Mouse (Mus musculus) hindbrain, embryonic 13.5 days (tissue): ENCODE measurements around the gene Serpinh1. TPM values are rescaled to one million over a fixed set of nuclear protein-coding genes. Genes with fewer than 3 reads are reported as not detected.
"Not testable (repeated sequence)": the region's sequence is repeated elsewhere in the genome, so short reads cannot be mapped to it uniquely, and the experiment has no call there.

ENCODE experiments used
- ATAC-seq: fragments of 200-750 bp; cut with Nextera tagmentation; 2 replicates; pipeline ENCODE4 v1.8.0; 2017; ENCODE audit warnings: moderate TSS enrichment; ENCODE audit not compliant: low FRiP score
- H3K27ac ChIP-seq: fragments of 300-500 bp; sonication (generic); 2 replicates; pipeline ENCODE4 v1.5.1; 2015; ENCODE audit warnings: inconsistent platforms, mild to moderate bottlenecking, moderate library complexity
- H3K27me3 ChIP-seq: fragments of 300-500 bp; sonication (generic); 2 replicates; pipeline ENCODE4 v1.6.1; 2015; ENCODE audit warnings: mild to moderate bottlenecking, inconsistent platforms
- H3K36me3 ChIP-seq: fragments of 300-500 bp; sonication (generic); 2 replicates; pipeline ENCODE4 v1.6.1; 2015; ENCODE audit warnings: mild to moderate bottlenecking, inconsistent platforms
- H3K4me1 ChIP-seq: fragments of 300-500 bp; sonication (generic); replicated peaks from 2 replicates; pipeline ENCODE4 v1.6.1; 2015; ENCODE audit warnings: inconsistent platforms
- H3K4me2 ChIP-seq: fragments of 300-500 bp; sonication (generic); 2 replicates; pipeline ENCODE4 v1.6.1; 2015; ENCODE audit warnings: inconsistent platforms, mild to moderate bottlenecking, moderate library complexity
- H3K4me3 ChIP-seq: fragments of 300-500 bp; sonication (generic); 2 replicates; pipeline ENCODE4 v1.5.1; 2015; ENCODE audit warnings: mild to moderate bottlenecking, inconsistent platforms
- H3K9ac ChIP-seq: fragments of 300-500 bp; sonication (generic); 2 replicates; pipeline ENCODE4 v1.6.1; 2015; ENCODE audit warnings: mild to moderate bottlenecking, inconsistent platforms
- H3K9me3 ChIP-seq: fragments of 300-500 bp; sonication (generic); 2 replicates; pipeline ENCODE4 v1.6.1; 2016; ENCODE audit warnings: inconsistent platforms
- WGBS: fragments of 180-500 bp; shearing (Covaris S2); methylation state at CpG from one replicate; pipeline ENCODE4 v1.1.7; 2015; 5-methylcytosine and 5-hydroxymethylcytosine counted together
- polyA plus RNA-seq: library from polyadenylated mRNA; unstranded; fragments of >200 nt; fragmentation: Nextera tagmentation; extraction: Ambion mirVana; gene quantifications from 2 replicates; pipeline ENCODE4 v1.2.1, GENCODE M21; 2015

Gene Serpinh1
- polyA plus RNA-seq, 1 experiment from 2014 or later, result 407 TPM

GRCm38 (mm10) chr7:99386030-99386429, 33.0 kb upstream of the Serpinh1 start:
- Histone ChIP-seq H3K36me3 (peaks cover 40% of the 10 kb centered on the region), H3K4me1 (peaks cover 86% of the 10 kb centered on the region), H3K9me3 (no peaks in the 10 kb centered on the region), H3K27me3 (no peaks in the 10 kb centered on the region), H3K4me3 (no peak overlapping the region), H3K4me2 (peak overlapping the region; percentile 94; the same call in 1 of the 2 replicates), H3K9ac (peak overlapping the region; percentile 92), H3K27ac (0 out of 2 replicates have a peak overlapping the region, but pooled peaks have one; percentile 5)
- 53% methylated on average over 5 of the region's 5 CpGs for WGBS
- no peak for ATAC-seq

- 13% methylated on average over 4 of the region's 4 CpGs for WGBS
- peak overlapping the region; percentile 85 for H3K4me3 ChIP-seq
- peak overlapping the region; percentile 92 for H3K9ac ChIP-seq
- H3K4me1 ChIP-seq, result peaks cover 82% of the 10 kb centered on the region
- no peaks in the 10 kb centered on the region for H3K27me3 ChIP-seq
- H3K27ac ChIP-seq, result peak overlapping the region; percentile 99
- no peak for ATAC-seq
- peak overlapping the region; percentile 94 for H3K4me2 ChIP-seq
- peaks cover 25% of the 10 kb centered on the region for H3K36me3 ChIP-seq
- no peaks in the 10 kb centered on the region for H3K9me3 ChIP-seq
These were observed 31.1 kb upstream of the Serpinh1 start for GRCm38 (mm10) chr7:99384101-99384611.

- Histone ChIP-seq H3K9ac (peak overlapping the region; percentile 92), H3K9me3 (no peaks in the 10 kb centered on the region), H3K27ac (peak overlapping the region; percentile 99), H3K4me2 (peak overlapping the region; percentile 94), H3K36me3 (peaks cover 16% of the 10 kb centered on the region), H3K4me3 (peak overlapping the region; percentile 85), H3K4me1 (peaks cover 82% of the 10 kb centered on the region), H3K27me3 (no peaks in the 10 kb centered on the region)
- 34% methylated on average over 5 of the region's 5 CpGs for WGBS
- ATAC-seq, result no peak
These were observed 30.2 kb upstream of the Serpinh1 start for GRCm38 (mm10) chr7:99383246-99383645.

GRCm38 (mm10) chr7:99382088-99383000, 29.3 kb upstream of the Serpinh1 start:
- Histone ChIP-seq H3K9ac (peak overlapping the region; percentile 92), H3K4me3 (peak overlapping the region; percentile 85), H3K9me3 (no peaks in the 10 kb centered on the region), H3K4me1 (peaks cover 76% of the 10 kb centered on the region), H3K4me2 (peak overlapping the region; percentile 94), H3K27me3 (no peaks in the 10 kb centered on the region), H3K27ac (peak overlapping the region; percentile 99), H3K36me3 (peaks cover 7% of the 10 kb centered on the region)
- 7% methylated on average over 30 of the region's 30 CpGs for WGBS
- no peak for ATAC-seq

- under 1% methylated on average over 63 of the region's 73 CpGs for WGBS
- Histone ChIP-seq H3K9me3 (no peaks in the 10 kb centered on the region), H3K9ac (peak within 1 kb of the TSS; percentile 92), H3K4me2 (peak within 1 kb of the TSS; percentile 94), H3K4me1 (peaks cover 71% of the 10 kb centered on the region), H3K27ac (peak within 1 kb of the TSS; percentile 99), H3K27me3 (no peaks in the 10 kb centered on the region), H3K36me3 (no peaks in the 10 kb centered on the region), H3K4me3 (peak within 1 kb of the TSS; percentile 85)
- ATAC-seq, result peak; percentile 94
These were observed 28.4 kb upstream of the Serpinh1 start, which contains the start of gene Gdpd5 for GRCm38 (mm10) chr7:99381214-99382087. TSS of gene Gdpd5 (plus strand) at chr7:99381414.

- Histone ChIP-seq H3K9me3 (no peaks in the 10 kb centered on the region), H3K4me2 (peak overlapping the region; percentile 94), H3K27ac (peak overlapping the region; percentile 99), H3K4me1 (peaks cover 63% of the 10 kb centered on the region), H3K4me3 (peak overlapping the region; percentile 85), H3K9ac (peak overlapping the region; percentile 92), H3K36me3 (no peaks in the 10 kb centered on the region), H3K27me3 (no peaks in the 10 kb centered on the region)
- ATAC-seq, result peak; percentile 25
- under 1% methylated on average over 24 of the region's 24 CpGs for WGBS
These were observed 27.6 kb upstream of the Serpinh1 start for GRCm38 (mm10) chr7:99380491-99381213.

- 34% methylated on average over 8 of the region's 8 CpGs for WGBS
- Histone ChIP-seq H3K27me3 (no peaks in the 10 kb centered on the region), H3K27ac (no peak overlapping the region), H3K4me1 (peaks cover 45% of the 10 kb centered on the region), H3K36me3 (no peaks in the 10 kb centered on the region), H3K4me2 (no peak overlapping the region), H3K9ac (peak overlapping the region; percentile 43; the same call in 1 of the 2 replicates), H3K9me3 (no peaks in the 10 kb centered on the region), H3K4me3 (no peak overlapping the region)
- no peak for ATAC-seq
These were observed 25.8 kb upstream of the Serpinh1 start for GRCm38 (mm10) chr7:99378870-99379269.

- peaks cover 22% of the 10 kb centered on the region for H3K4me1 ChIP-seq
- no peak overlapping the region for H3K27ac ChIP-seq
- no peaks in the 10 kb centered on the region for H3K36me3 ChIP-seq
- 7% methylated on average over 4 of the region's 4 CpGs for WGBS
- ATAC-seq, result no peak
- no peak overlapping the region for H3K4me3 ChIP-seq
- no peaks in the 10 kb centered on the region for H3K27me3 ChIP-seq
- no peak overlapping the region for H3K9ac ChIP-seq
- no peak overlapping the region for H3K4me2 ChIP-seq
- no peaks in the 10 kb centered on the region for H3K9me3 ChIP-seq
These were observed 22.4 kb upstream of the Serpinh1 start for GRCm38 (mm10) chr7:99375455-99375854.

GRCm38 (mm10) chr7:99374325-99374724, 21.3 kb upstream of the Serpinh1 start:
- ATAC-seq, H3K4me2 ChIP-seq: not testable (repeated sequence)

GRCm38 (mm10) chr7:99366716-99367115, 13.7 kb upstream of the Serpinh1 start:
- no peak for ATAC-seq
- Histone ChIP-seq H3K27me3 (0 out of 2 replicates have a peak, but pooled peaks cover 6% of the 10 kb centered on the region), H3K9me3 (no peaks in the 10 kb centered on the region), H3K4me3 (no peak overlapping the region), H3K4me1 (peaks cover 15% of the 10 kb centered on the region), H3K27ac (no peak overlapping the region), H3K36me3 (no peaks in the 10 kb centered on the region), H3K9ac (no peak overlapping the region), H3K4me2 (no peak overlapping the region)
- 76% methylated on average over 6 of the region's 6 CpGs for whole genome bisulfite sequencing

More at GRCm38 (mm10) chr7:99374325-99374724, 21.3 kb upstream of the Serpinh1 start:
- not testable (repeated sequence) for H3K9ac ChIP-seq, H3K27ac ChIP-seq, H3K36me3 ChIP-seq, H3K4me3 ChIP-seq, H3K9me3 ChIP-seq, H3K27me3 ChIP-seq
- H3K4me1 ChIP-seq, result peaks cover 11% of the 10 kb centered on the region
- 54% methylated on average over 3 of the region's 3 CpGs for WGBS

- H3K4me2 ChIP-seq, result peak overlapping the region; percentile 38
- 0 out of 2 replicates have a peak, but pooled peaks cover 6% of the 10 kb centered on the region for H3K27me3 ChIP-seq
- under 1% methylated on average over 5 of the region's 5 CpGs for WGBS
- peaks cover 31% of the 10 kb centered on the region for H3K4me1 ChIP-seq
- H3K4me3 ChIP-seq, result peak overlapping the region; percentile 7; the same call in 1 of the 2 replicates
- H3K36me3 ChIP-seq, result no peaks in the 10 kb centered on the region
- no peaks in the 10 kb centered on the region for H3K9me3 ChIP-seq
- no peak for ATAC-seq
- peak overlapping the region; percentile 64; the same call in 1 of the 2 replicates for H3K27ac ChIP-seq
- H3K9ac ChIP-seq, result peak overlapping the region; percentile 61
These were observed 12.0 kb upstream of the Serpinh1 start for GRCm38 (mm10) chr7:99365069-99365468.
